Mouse (Mus musculus) liver, embryonic 11.5 days (tissue): ENCODE measurements around the gene Tprgl. TPM values are rescaled to one million over a fixed set of nuclear protein-coding genes. Genes with fewer than 3 reads are reported as not detected.

ENCODE experiments used
- ATAC-seq: fragments of 200-750 bp; cut with Nextera tagmentation; replicated peaks from 2 replicates; pipeline ENCODE4 v1.8.0; 2017; ENCODE audit warnings: moderate number of reproducible peaks, mild to moderate bottlenecking, moderate TSS enrichment, moderate library complexity; ENCODE audit not compliant: low FRiP score
- DNase-seq: peaks from one replicate; pipeline ENCODE4 v3.0.0-alpha.2; 2017; ENCODE audit warnings: low spot score
- H3K27ac ChIP-seq: fragments of 300-500 bp; sonication (generic); 2 replicates; pipeline ENCODE4 v1.5.1; 2014; ENCODE audit warnings: mild to moderate bottlenecking, low read depth, low read length, control low read depth
- H3K27me3 ChIP-seq: fragments of 300-500 bp; sonication (generic); replicated peaks from 2 replicates; pipeline ENCODE4 v1.6.1; 2014; ENCODE audit warnings: low read length, mixed read lengths; ENCODE audit not compliant: control insufficient read depth, insufficient read depth
- H3K36me3 ChIP-seq: fragments of 300-500 bp; sonication (generic); 2 replicates; pipeline ENCODE4 v1.6.1; 2014; ENCODE audit warnings: mild to moderate bottlenecking, low read length, moderate library complexity, mixed read lengths; ENCODE audit not compliant: control insufficient read depth, insufficient read depth
- H3K4me1 ChIP-seq: fragments of 300-500 bp; sonication (generic); replicated peaks from 2 replicates; pipeline ENCODE4 v1.6.1; 2014; ENCODE audit warnings: low read length, mixed read lengths; ENCODE audit not compliant: control insufficient read depth, insufficient read depth
- H3K4me2 ChIP-seq: fragments of 300-500 bp; sonication (generic); 2 replicates; pipeline ENCODE4 v1.6.1; 2014; ENCODE audit warnings: mild to moderate bottlenecking, control low read depth, moderate library complexity
- H3K4me3 ChIP-seq: fragments of 300-500 bp; sonication (generic); 2 replicates; pipeline ENCODE4 v1.5.1; 2014; ENCODE audit warnings: low read depth, low read length, control low read depth
- H3K9ac ChIP-seq: fragments of 300-500 bp; sonication (generic); 2 replicates; pipeline ENCODE4 v1.6.1; 2014; ENCODE audit warnings: low read depth, low read length, control low read depth
- H3K9me3 ChIP-seq: fragments of 300-500 bp; sonication (generic); 2 replicates; pipeline ENCODE4 v1.6.1; 2016; ENCODE audit warnings: low read length, inconsistent platforms, mixed read lengths; ENCODE audit not compliant: control insufficient read depth
- WGBS: fragments of 180-500 bp; shearing (Covaris S2); extraction: QIAGEN DNeasy Blood & Tissue Kit; methylation state at CpG from one replicate; pipeline ENCODE4 v1.1.7; 2014; 5-methylcytosine and 5-hydroxymethylcytosine counted together
- polyA plus RNA-seq: library from polyadenylated mRNA; unstranded; fragments of >200 nt; fragmentation: Nextera tagmentation; extraction: Ambion mirVana; gene quantifications from 2 replicates; pipeline ENCODE4 v1.2.1, GENCODE M21; 2014

Tprgl gene
- polyA plus RNA-seq, 1 experiment from 2014 or later, result 133 TPM

DNA sequence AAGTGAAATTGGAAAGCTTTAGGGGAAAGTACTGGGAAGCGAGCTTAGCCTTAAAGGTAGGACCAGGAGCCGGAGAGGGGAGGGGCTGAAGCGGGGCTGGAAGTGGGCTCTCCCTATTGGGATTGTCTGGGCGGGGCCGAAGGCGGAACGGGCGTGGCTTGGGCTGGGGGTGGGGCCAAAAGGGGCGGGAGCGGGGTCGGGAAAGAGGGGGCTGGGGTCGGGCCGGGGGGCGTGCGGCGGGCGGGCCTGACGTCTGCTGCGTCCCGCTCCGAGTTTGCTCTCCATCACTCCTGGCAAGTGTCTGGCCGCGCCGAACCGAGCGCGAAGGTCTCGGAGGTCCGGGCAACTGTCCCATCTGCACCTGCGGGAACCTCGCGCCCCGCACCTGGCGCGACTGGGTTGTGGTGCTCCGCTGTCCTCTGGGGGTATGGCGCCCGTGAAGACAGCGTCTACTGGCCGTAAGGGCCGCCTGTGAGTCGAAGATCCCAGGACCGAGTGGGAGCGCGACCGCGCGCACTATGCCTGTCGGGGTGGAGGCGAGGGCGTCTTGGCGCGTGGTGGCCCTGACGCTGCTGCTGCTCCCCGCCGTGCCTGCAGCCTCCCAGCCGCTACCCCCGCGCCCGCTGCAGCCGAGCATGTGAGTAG, 10.2 kb upstream of the Tprgl start, which contains the start of gene Megf6:
Gene Megf6, plus strand, starts transcription at position 225 of the 645 bp plus-strand sequence.
- H3K4me3 ChIP-seq, result peak within 1 kb of the TSS; percentile 57
- no peaks in the 10 kb centered on the region for H3K36me3 ChIP-seq
- no peak within 1 kb of the TSS for H3K27ac ChIP-seq
- DNase-seq (peak; percentile 64), ATAC-seq (peak; percentile 52; the same call in 1 of the 2 replicates)
- under 1% methylated on average over 59 of the region's 61 CpGs for WGBS
- H3K4me2 ChIP-seq, result peak within 1 kb of the TSS; percentile 83
- 0 out of 2 replicates have a peak, but pooled peaks cover 2% of the 10 kb centered on the region for H3K4me1 ChIP-seq
- H3K9ac ChIP-seq, result 0 out of 2 replicates have a peak within 1 kb of the TSS, but pooled peaks have one; percentile 7
- no peaks in the 10 kb centered on the region for H3K9me3 ChIP-seq
- peaks cover 58% of the 10 kb centered on the region for H3K27me3 ChIP-seq

DNA sequence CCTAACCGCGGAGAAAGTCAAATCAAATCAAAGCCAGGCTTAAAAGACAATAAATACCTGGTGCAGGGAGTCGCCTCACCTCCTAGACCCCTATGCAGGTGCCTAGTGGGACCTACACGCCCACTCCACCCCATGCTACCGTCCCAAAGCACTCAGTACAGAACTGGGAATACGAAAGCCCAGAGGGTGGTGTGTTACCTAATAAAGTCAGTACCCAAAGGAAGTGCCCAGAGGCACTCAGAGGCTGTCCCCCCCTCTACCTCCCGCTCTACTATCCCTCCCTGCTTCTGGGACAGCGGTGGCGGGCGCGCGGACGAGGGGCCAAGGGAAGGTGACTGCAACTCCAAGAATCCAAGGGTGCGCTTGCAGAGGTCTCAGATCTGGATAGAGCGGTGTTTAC, 9.6 kb upstream of the Tprgl start:
- 0 out of 2 replicates have a peak, but pooled peaks cover 2% of the 10 kb centered on the region for H3K4me1 ChIP-seq
- H3K4me2 ChIP-seq, result peak overlapping the region; percentile 83
- H3K9me3 ChIP-seq, result no peaks in the 10 kb centered on the region
- 3% methylated on average over 15 of the region's 15 CpGs for WGBS
- H3K27ac ChIP-seq, result no peak overlapping the region
- peak overlapping the region; percentile 57 for H3K4me3 ChIP-seq
- no peak for ATAC-seq
- H3K36me3 ChIP-seq, result no peaks in the 10 kb centered on the region
- no peak for DNase-seq
- H3K9ac ChIP-seq, result no peak overlapping the region
- H3K27me3 ChIP-seq, result peaks cover 58% of the 10 kb centered on the region

- Histone ChIP-seq H3K27ac (no peak overlapping the region), H3K9ac (no peak overlapping the region), H3K4me2 (no peak overlapping the region), H3K4me3 (no peak overlapping the region), H3K4me1 (peaks cover 2% of the 10 kb centered on the region; the same call in 1 of the 2 replicates), H3K27me3 (peaks cover 39% of the 10 kb centered on the region), H3K36me3 (no peaks in the 10 kb centered on the region), H3K9me3 (no peaks in the 10 kb centered on the region)
- 26% methylated on average over 5 of the region's 5 CpGs for WGBS
- DNase-seq, result no peak
- no peak for ATAC-seq
Measured at GRCm38 (mm10) chr4:154167053-154167452, 6.6 kb upstream of the Tprgl start.

DNA sequence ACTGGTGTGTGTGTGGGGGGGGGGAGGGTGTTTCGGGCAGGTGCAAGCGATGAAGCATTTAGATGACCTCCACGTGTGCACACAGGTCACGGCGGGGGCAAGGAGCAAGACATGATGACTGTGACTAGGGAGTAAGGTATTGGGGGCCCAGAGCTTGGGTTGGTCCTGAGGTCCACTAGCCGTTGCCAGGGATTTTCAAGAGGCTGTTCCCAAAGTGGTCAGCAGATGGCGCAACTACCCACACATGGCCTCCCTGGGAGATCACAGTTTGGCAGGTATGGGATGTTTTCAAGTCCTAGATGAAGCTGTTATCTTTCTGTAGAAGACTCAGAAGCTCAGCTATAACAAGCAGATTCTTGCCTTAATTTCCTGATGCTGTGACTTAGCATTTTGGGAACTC, 2.8 kb upstream of the Tprgl start:
- H3K9ac ChIP-seq, result no peak overlapping the region
- peaks cover 7% of the 10 kb centered on the region for H3K36me3 ChIP-seq
- H3K4me2 ChIP-seq, result no peak overlapping the region
- H3K27me3 ChIP-seq, result peaks cover 1% of the 10 kb centered on the region
- WGBS, result 19% methylated on average over 7 of the region's 7 CpGs
- H3K27ac ChIP-seq, result no peak overlapping the region
- H3K9me3 ChIP-seq, result no peaks in the 10 kb centered on the region
- ATAC-seq (no peak), DNase-seq (peak; percentile 74)
- H3K4me1 ChIP-seq, result peaks cover 13% of the 10 kb centered on the region
- no peak overlapping the region for H3K4me3 ChIP-seq

DNA sequence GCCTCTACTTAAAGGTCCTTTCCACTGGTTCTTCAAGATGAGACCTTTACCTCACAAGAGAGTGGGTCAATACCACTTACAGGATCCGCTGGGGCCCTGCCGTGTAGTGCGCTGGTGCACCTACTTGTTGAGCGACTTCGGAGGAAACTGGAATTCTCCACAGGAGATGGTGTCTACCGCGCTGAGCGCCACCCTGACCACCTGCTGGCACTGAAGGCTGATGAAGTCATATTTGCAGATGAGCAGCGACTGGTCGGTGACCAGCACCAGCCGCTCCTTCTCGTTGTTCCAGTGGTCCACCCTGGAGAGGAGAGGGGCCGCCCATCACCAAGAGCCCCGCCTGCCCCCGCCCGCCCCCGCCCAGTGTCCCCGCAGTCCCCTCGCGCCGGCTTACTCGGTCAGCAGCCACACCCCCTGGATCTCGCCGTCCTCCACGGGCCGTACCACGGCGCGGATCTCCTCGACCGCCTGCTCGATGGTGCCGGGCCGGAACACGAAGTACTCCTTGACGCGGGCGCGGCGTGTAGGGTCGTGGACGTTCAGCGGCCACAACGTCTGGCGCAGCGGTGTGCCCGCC, 417 bp downstream of the Tprgl start:
- H3K4me2 ChIP-seq, result peak overlapping the region; percentile 85
- no peak for DNase-seq
- 3% methylated on average over 39 of the region's 47 CpGs for WGBS
- no peaks in the 10 kb centered on the region for H3K27me3 ChIP-seq
- no peaks in the 10 kb centered on the region for H3K9me3 ChIP-seq
- ATAC-seq, result peak; percentile 24
- peak overlapping the region; percentile 84 for H3K9ac ChIP-seq
- H3K4me1 ChIP-seq, result peaks cover 13% of the 10 kb centered on the region
- H3K36me3 ChIP-seq, result peaks cover 31% of the 10 kb centered on the region
- peak overlapping the region; percentile 92 for H3K4me3 ChIP-seq
- peak overlapping the region; percentile 89 for H3K27ac ChIP-seq

- WGBS, result 19% methylated on average over 6 of the region's 6 CpGs
- peak; percentile 27 for ATAC-seq
- no peaks in the 10 kb centered on the region for H3K27me3 ChIP-seq
- H3K4me2 ChIP-seq, result peak overlapping the region; percentile 85
- peaks cover 13% of the 10 kb centered on the region for H3K4me1 ChIP-seq
- H3K27ac ChIP-seq, result peak overlapping the region; percentile 89
- DNase-seq, result peak; percentile 81
- no peaks in the 10 kb centered on the region for H3K9me3 ChIP-seq
- H3K9ac ChIP-seq, result peak overlapping the region; percentile 84; the same call in 1 of the 2 replicates
- H3K4me3 ChIP-seq, result peak overlapping the region; percentile 92
- H3K36me3 ChIP-seq, result peaks cover 37% of the 10 kb centered on the region
Measured at GRCm38 (mm10) chr4:154159002-154159401, 1.5 kb downstream of the Tprgl start.

DNA sequence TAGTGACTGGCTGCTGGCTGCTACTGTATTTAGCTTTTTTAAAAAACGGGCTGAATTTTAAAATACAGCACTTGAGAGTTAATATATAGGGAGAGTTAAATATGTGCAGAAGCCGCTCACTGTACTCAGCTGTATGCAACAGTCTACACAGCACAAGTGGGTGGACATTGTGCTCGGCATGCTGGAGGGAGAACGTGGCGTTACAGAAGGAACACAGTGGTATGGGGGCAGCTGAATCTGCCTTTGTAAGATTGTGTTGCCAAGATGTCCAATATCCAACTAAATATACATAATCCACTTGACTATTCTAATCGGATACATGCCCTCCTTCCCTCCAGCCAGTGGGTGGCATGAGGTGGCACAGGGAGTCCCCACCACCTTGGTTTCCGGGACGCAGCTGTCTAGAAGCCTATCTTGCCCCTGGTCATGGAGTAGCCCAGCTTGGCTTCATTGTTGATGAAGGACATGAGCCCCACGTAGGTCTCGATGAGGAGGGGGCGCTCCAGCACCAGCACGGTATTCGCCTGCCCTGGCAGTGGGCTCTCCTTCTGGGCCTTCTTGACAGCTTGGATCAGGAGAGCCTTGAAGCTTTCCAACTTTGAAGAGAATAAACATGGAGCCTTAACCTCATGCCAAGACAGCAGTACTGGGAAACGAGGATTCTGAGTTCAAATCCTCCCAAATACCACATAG, 2.4 kb downstream of the Tprgl start:
- ATAC-seq (no peak), DNase-seq (no peak)
- WGBS, result 93% methylated on average over 14 of the region's 14 CpGs
- Histone ChIP-seq H3K4me2 (no peak overlapping the region), H3K4me1 (peaks cover 13% of the 10 kb centered on the region), H3K9ac (no peak overlapping the region), H3K9me3 (no peaks in the 10 kb centered on the region), H3K27ac (no peak overlapping the region), H3K27me3 (no peaks in the 10 kb centered on the region), H3K36me3 (peaks cover 40% of the 10 kb centered on the region), H3K4me3 (no peak overlapping the region)

DNA sequence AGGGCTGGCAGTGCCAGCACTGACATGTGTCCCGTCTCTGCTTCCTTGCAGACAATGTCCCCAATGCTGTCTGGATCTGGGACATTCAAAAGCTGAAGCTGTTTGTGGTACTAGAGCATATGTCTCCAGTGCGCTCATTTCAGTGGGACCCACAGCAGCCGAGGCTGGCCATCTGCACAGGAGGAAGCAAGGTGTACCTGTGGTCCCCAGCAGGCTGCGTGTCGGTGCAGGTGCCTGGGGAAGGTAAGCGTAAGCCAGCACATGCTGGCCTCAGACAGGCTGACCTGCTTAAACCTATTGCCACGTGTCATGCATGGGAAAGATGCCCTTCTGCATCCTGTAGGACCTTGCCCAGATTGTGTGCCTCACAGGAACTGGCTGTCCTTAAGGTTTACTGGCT, 4.4 kb downstream of the Tprgl start:
- Histone ChIP-seq H3K4me3 (no peak overlapping the region), H3K4me2 (no peak overlapping the region), H3K36me3 (peaks cover 46% of the 10 kb centered on the region), H3K27ac (no peak overlapping the region), H3K9ac (no peak overlapping the region), H3K27me3 (no peaks in the 10 kb centered on the region), H3K4me1 (peaks cover 7% of the 10 kb centered on the region), H3K9me3 (no peaks in the 10 kb centered on the region)
- 89% methylated on average over 7 of the region's 7 CpGs for WGBS
- ATAC-seq, result no peak
- no peak for DNase-seq
